ENCODE assay signal across 14 mouse cellular contexts in genomic region chr1:85960873-85961272, GRCm38 (mm10). TPM values are rescaled to one million over a fixed set of nuclear protein-coding genes. Genes with fewer than 3 reads are reported as not detected.
DNase-seq lines count a peak whose midpoint lies in the region; ATAC-seq and TF ChIP-seq lines count a peak whose summit lies in the region.
"Had no signal": no experiment of that assay in that cellular context is flagged by ENCODE, and none has a peak within 500 bp of the region (broad histone marks: within the 10 kb centered on the region; RNA-seq: fewer than 3 reads in every experiment).

Gene Gpr55, minus strand, starts transcription at chr1:85961007.

- TF ChIP-seq CTCF in lung, adult 2 months (IDR thresholded peaks at IDR 0.05; ENCODE audit: insufficient read depth, low read length) = no peak

- peak; percentile 40 to 54 for DNase-seq in lung, adult 18-20 months
- no peak for DNase-seq in lung, adult 2 months
- DNase-seq in thymus, postnatal 25 days = peak; percentile 44
- no peak for DNase-seq in right cerebral cortex, postnatal 4 days
- no peak for DNase-seq in adrenal gland, postnatal 25 days
- DNase-seq in cerebellum, postnatal 36 days = no peak
- DNase-seq: cerebellum, adult 2 months; heart, postnatal 14 days; midbrain, embryonic 14.5 days had no signal

- peak; percentile 18 for ATAC-seq in inflammation-experienced regulatory T-cells, adult 6 months
- ATAC-seq in megakaryocyte, adult 5-6 weeks (ENCODE audit: poor library complexity, severe bottlenecking) = peak; percentile 78

- H3K4me1 ChIP-seq in lung, adult 2 months (ENCODE audit: control insufficient read depth, insufficient read depth, low read length) = no peaks in the 10 kb centered on the region
- H3K4me1 ChIP-seq: limb, embryonic 12.5 days had no signal

- 41% methylated on average over 5 of the region's 5 CpGs for WGBS in lung, adult 2 months

- no peak for TF ChIP-seq POLR2A in lung, adult 2 months (IDR thresholded peaks at IDR 0.05; ENCODE audit: borderline replicate concordance, extremely low read depth, low read depth, low read length)

- no peak within 1 kb of the TSS for H3K4me3 ChIP-seq in lung, adult 2 months (replicated peaks; ENCODE audit: extremely low read depth, low read depth, low read length)
- H3K4me3 ChIP-seq: kidney, embryonic 15.5 days; limb, embryonic 12.5 days had no signal

RNA-seq across cellular contexts. Expression of gene Gpr55, which starts in this region (rescaled TPM):
- polyA plus RNA-seq in lung, adult 2 months (2012; rRNA removed) = 0.49 and 0.58 TPM in 2 replicates
- 1 to 10 TPM; 2.3 to 5.7 (median 2.6) TPM for polyA plus RNA-seq in inflammation-experienced regulatory T-cells, adult 6 months (2017; shearing (Covaris generic))
- 0.07 TPM in 2 replicates for total RNA-seq in megakaryocyte, adult 5-6 weeks (2015)
- 0.33 and 0.53 TPM in 2 replicates for total RNA-seq in megakaryocyte, adult 5-6 weeks (2017)
- total RNA-seq in adrenal gland, postnatal 25 days (2021) = 2.5 and 4.5 TPM in 2 replicates
- total RNA-seq: heart, postnatal 14 days had no signal
- polyA plus RNA-seq: embryonic facial prominence, embryonic 14.5 days; limb, embryonic 12.5 days had no signal

Comparison
In these comparisons a context has a peak if more than half of its experiments do, and no peak if none do; other contexts are left out.
1. DNase-seq: peak in lung, adult 18-20 months (2 of 2) and thymus, postnatal 25 days (single experiment); none in lung, adult 2 months (single experiment), right cerebral cortex, postnatal 4 days (single experiment), adrenal gland, postnatal 25 days (single experiment) and cerebellum, postnatal 36 days (0 of 2).
2. Peak in ATAC-seq in megakaryocyte, adult 5-6 weeks; RNA of the gene not detected or under 1 TPM.